Mouse (Mus musculus): ENCODE data around the gene Fthl17d.

DNA sequence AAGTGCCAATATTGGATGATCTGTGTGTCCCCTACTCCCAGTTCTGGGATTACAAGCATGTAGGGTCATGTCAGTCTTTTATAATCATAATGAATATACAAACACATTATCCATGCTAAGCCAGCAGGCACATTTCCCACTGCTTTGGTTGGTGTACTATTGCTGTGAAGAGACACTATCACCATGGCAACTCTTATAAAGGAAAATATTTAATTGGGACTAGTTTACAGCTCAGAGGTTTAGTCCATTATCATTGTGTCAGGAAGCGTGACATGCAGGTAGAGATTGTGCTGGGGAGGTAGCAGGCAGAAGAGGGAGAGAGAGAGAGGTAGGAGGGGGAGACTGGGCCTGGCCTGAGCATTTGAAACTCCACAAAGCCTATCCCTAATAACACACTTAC is 29.5 kb upstream of the Fthl17d start:
- TF ChIP-seq MEF2A (IDR thresholded peaks at IDR 0.05; ENCODE audit: borderline replicate concordance, low read depth, low read length) (no peak), E2F4 (IDR thresholded peaks at IDR 0.05; ENCODE audit: insufficient replicate concordance, low read depth, low read length) (no peak), JUND (conservative IDR thresholded peaks at IDR 0.05; ENCODE audit: low read depth, low read length) (no peak), CTCF (conservative IDR thresholded peaks at IDR 0.05 in 1 of 2, IDR thresholded peaks at IDR 0.05 in 1 of 2; ENCODE audit: low read depth in 2 of 2, low read length in 2 of 2) (no peak)

Data from CH12.LX (cell line).